Mouse (Mus musculus): ENCODE measurements at regions not wholly inside any gene's neighbourhood (a gene's known extent, or its start where the extent isn't known, plus 50 kb on each side); places are given as distances from the start of the nearest gene placed in this dataset.

GRCm38 (mm10) chr1:167938176-167938575, 249.1 kb downstream of the Lmx1a start:
- WGBS: 74% methylated on average over 2 of the region's 2 CpGs
- Histone ChIP-seq H3K9me3 (ENCODE audit: control insufficient read depth, low read length) (no peaks in the 10 kb centered on the region), H3K27ac (ENCODE audit: low read depth, low read length) (no peak overlapping the region), H3K4me1 (ENCODE audit: control insufficient read depth, insufficient read depth, low read length) (no peaks in the 10 kb centered on the region), H3K4me2 (replicated peaks; ENCODE audit: low read depth, low read length) (no peak overlapping the region), H3K4me3 (ENCODE audit: low read length) (no peak overlapping the region), H3K27me3 (ENCODE audit: control insufficient read depth, insufficient read depth, low read length) (peaks cover 4% of the 10 kb centered on the region; the same call in 1 of the 2 replicates), H3K36me3 (ENCODE audit: control insufficient read depth, insufficient read depth, low read length) (no peaks in the 10 kb centered on the region), H3K9ac (ENCODE audit: low read depth, low read length) (no peak overlapping the region)
- no peak for ATAC-seq (ENCODE audit: low FRiP score, low TSS enrichment)

- Histone ChIP-seq H3K9me3 (ENCODE audit: control insufficient read depth, low read length) (no peaks in the 10 kb centered on the region), H3K27me3 (ENCODE audit: control insufficient read depth, insufficient read depth, low read length) (no peaks in the 10 kb centered on the region), H3K4me3 (ENCODE audit: low read length) (no peak overlapping the region), H3K4me1 (ENCODE audit: control insufficient read depth, insufficient read depth, low read length) (no peaks in the 10 kb centered on the region), H3K9ac (ENCODE audit: low read depth, low read length) (no peak overlapping the region), H3K36me3 (ENCODE audit: control insufficient read depth, insufficient read depth, low read length) (no peaks in the 10 kb centered on the region), H3K27ac (ENCODE audit: low read depth, low read length) (no peak overlapping the region), H3K4me2 (replicated peaks; ENCODE audit: low read depth, low read length) (no peak overlapping the region)
- 46% methylated on average over 8 of the region's 8 CpGs for WGBS
- ATAC-seq (ENCODE audit: low FRiP score, low TSS enrichment): no peak
Observed at GRCm38 (mm10) chr1:167942037-167942470, 253.0 kb downstream of the Lmx1a start.

GRCm38 (mm10) chr1:167943121-167943520, 254.1 kb downstream of the Lmx1a start:
- H3K4me3 ChIP-seq (ENCODE audit: low read length): no peak overlapping the region
- no peak overlapping the region for H3K27ac ChIP-seq (ENCODE audit: low read depth, low read length)
- 81% methylated on average over 8 of the region's 8 CpGs for WGBS
- H3K36me3 ChIP-seq (ENCODE audit: control insufficient read depth, insufficient read depth, low read length): no peaks in the 10 kb centered on the region
- H3K9ac ChIP-seq (ENCODE audit: low read depth, low read length): no peak overlapping the region
- H3K9me3 ChIP-seq (ENCODE audit: control insufficient read depth, low read length): no peaks in the 10 kb centered on the region
- no peaks in the 10 kb centered on the region for H3K27me3 ChIP-seq (ENCODE audit: control insufficient read depth, insufficient read depth, low read length)
- H3K4me2 ChIP-seq (replicated peaks; ENCODE audit: low read depth, low read length): no peak overlapping the region
- no peak for ATAC-seq (ENCODE audit: low FRiP score, low TSS enrichment)
- H3K4me1 ChIP-seq (ENCODE audit: control insufficient read depth, insufficient read depth, low read length): no peaks in the 10 kb centered on the region

- no peak overlapping the region for H3K4me2 ChIP-seq (replicated peaks; ENCODE audit: low read depth, low read length)
- H3K9ac ChIP-seq (ENCODE audit: low read depth, low read length): no peak overlapping the region
- no peaks in the 10 kb centered on the region for H3K36me3 ChIP-seq (ENCODE audit: control insufficient read depth, insufficient read depth, low read length)
- H3K9me3 ChIP-seq (ENCODE audit: control insufficient read depth, low read length): no peaks in the 10 kb centered on the region
- H3K27me3 ChIP-seq (ENCODE audit: control insufficient read depth, insufficient read depth, low read length): no peaks in the 10 kb centered on the region
- H3K27ac ChIP-seq (ENCODE audit: low read depth, low read length): no peak overlapping the region
- H3K4me1 ChIP-seq (ENCODE audit: control insufficient read depth, insufficient read depth, low read length): no peaks in the 10 kb centered on the region
- ATAC-seq (ENCODE audit: low FRiP score, low TSS enrichment): no peak
- WGBS: 71% methylated on average over 9 of the region's 9 CpGs
- H3K4me3 ChIP-seq (ENCODE audit: low read length): no peak overlapping the region
Observed at GRCm38 (mm10) chr1:167945615-167946252, 256.7 kb downstream of the Lmx1a start.

DNA sequence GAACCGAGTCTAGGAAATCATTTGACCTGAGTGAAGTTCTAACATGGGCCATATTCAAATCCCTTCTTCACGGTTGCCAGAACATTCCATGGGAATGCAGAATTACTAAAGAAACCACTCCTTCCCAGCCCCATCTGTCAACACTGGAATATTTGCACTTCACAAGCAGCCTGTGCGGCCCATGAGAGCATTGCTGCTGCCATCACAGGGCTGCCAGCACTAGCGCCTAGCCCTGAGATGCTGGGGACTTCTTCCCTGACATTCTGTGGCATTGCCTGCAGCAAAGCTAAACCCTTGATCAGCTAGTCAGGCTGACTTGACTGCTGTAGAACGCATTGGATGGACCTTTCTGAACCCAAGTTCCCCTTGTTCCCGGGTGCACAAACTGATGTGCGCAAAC, 258.8 kb downstream of the Lmx1a start:
- no peak overlapping the region for H3K27ac ChIP-seq (ENCODE audit: low read depth, low read length)
- 83% methylated on average over 7 of the region's 7 CpGs for WGBS
- H3K27me3 ChIP-seq (ENCODE audit: control insufficient read depth, insufficient read depth, low read length): no peaks in the 10 kb centered on the region

DNA sequence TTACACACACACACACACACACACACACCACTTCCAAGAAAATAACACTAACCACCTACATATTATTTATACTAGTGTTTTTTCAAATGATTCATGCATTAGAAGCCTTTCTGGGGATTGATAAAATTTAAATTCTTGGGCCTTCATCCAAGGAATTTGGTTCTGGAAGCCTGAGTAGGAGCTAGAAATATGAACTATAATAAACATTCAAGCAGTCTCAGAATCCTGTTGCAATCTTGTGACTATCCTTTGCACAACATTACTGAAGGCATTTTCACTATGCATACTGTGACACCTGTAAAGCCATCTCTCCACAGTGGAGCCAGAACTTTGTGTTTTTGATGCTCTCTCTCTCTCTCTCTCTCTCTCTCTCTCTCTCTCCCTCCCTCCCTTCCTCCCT, 262.7 kb downstream of the Lmx1a start:
- H3K27me3 ChIP-seq (ENCODE audit: control insufficient read depth, insufficient read depth, low read length): no peaks in the 10 kb centered on the region
- H3K27ac ChIP-seq (ENCODE audit: low read depth, low read length): no peak overlapping the region
- H3K36me3 ChIP-seq (ENCODE audit: control insufficient read depth, insufficient read depth, low read length): no peaks in the 10 kb centered on the region
- H3K4me2 ChIP-seq (replicated peaks; ENCODE audit: low read depth, low read length): no peak overlapping the region
- no peak for ATAC-seq (ENCODE audit: low FRiP score, low TSS enrichment)
- no peaks in the 10 kb centered on the region for H3K4me1 ChIP-seq (ENCODE audit: control insufficient read depth, insufficient read depth, low read length)
- H3K9ac ChIP-seq (ENCODE audit: low read depth, low read length): no peak overlapping the region
- H3K4me3 ChIP-seq (ENCODE audit: low read length): no peak overlapping the region
- H3K9me3 ChIP-seq (ENCODE audit: control insufficient read depth, low read length): peaks cover 7% of the 10 kb centered on the region

More for the DNA sequence above, 258.8 kb downstream of the Lmx1a start:
- no peak for ATAC-seq (ENCODE audit: low FRiP score, low TSS enrichment)
- Histone ChIP-seq H3K4me1 (ENCODE audit: control insufficient read depth, insufficient read depth, low read length) (no peaks in the 10 kb centered on the region), H3K36me3 (ENCODE audit: control insufficient read depth, insufficient read depth, low read length) (no peaks in the 10 kb centered on the region), H3K4me2 (replicated peaks; ENCODE audit: low read depth, low read length) (no peak overlapping the region), H3K9ac (ENCODE audit: low read depth, low read length) (no peak overlapping the region), H3K9me3 (ENCODE audit: control insufficient read depth, low read length) (peaks cover 7% of the 10 kb centered on the region), H3K4me3 (ENCODE audit: low read length) (no peak overlapping the region)

DNA sequence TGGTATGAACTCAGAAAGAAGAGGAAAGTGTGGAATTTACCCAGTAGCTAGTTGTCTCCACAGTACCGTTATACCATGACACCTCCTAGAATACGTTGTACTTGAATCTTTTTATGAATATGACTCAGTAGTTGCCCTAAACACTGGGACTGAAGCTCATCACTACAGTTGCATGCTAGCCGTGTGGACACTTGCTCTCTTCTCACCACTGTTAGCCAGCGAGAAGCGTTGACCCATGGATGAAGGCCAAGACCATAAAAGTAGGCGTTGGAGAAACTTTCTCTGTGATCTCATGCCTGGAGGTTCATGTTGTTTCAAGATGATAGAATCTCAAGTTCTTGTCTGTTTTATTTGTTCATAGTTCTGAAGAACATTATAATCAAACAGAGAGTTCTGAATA, 269.5 kb downstream of the Lmx1a start:
- Histone ChIP-seq H3K36me3 (ENCODE audit: control insufficient read depth, insufficient read depth, low read length) (no peaks in the 10 kb centered on the region), H3K27ac (ENCODE audit: low read depth, low read length) (no peak overlapping the region), H3K4me3 (ENCODE audit: low read length) (no peak overlapping the region), H3K4me2 (replicated peaks; ENCODE audit: low read depth, low read length) (no peak overlapping the region), H3K4me1 (ENCODE audit: control insufficient read depth, insufficient read depth, low read length) (no peaks in the 10 kb centered on the region), H3K9ac (ENCODE audit: low read depth, low read length) (no peak overlapping the region), H3K27me3 (ENCODE audit: control insufficient read depth, insufficient read depth, low read length) (no peaks in the 10 kb centered on the region), H3K9me3 (ENCODE audit: control insufficient read depth, low read length) (no peaks in the 10 kb centered on the region)
- WGBS: 69% methylated on average over 6 of the region's 6 CpGs
- ATAC-seq (ENCODE audit: low FRiP score, low TSS enrichment): no peak

- no peaks in the 10 kb centered on the region for H3K36me3 ChIP-seq (ENCODE audit: control insufficient read depth, insufficient read depth, low read length)
- H3K27ac ChIP-seq (ENCODE audit: low read depth, low read length): no peak overlapping the region
- H3K9ac ChIP-seq (ENCODE audit: low read depth, low read length): no peak overlapping the region
- no peaks in the 10 kb centered on the region for H3K4me1 ChIP-seq (ENCODE audit: control insufficient read depth, insufficient read depth, low read length)
- H3K4me2 ChIP-seq (replicated peaks; ENCODE audit: low read depth, low read length): no peak overlapping the region
- H3K27me3 ChIP-seq (ENCODE audit: control insufficient read depth, insufficient read depth, low read length): no peaks in the 10 kb centered on the region
- no peaks in the 10 kb centered on the region for H3K9me3 ChIP-seq (ENCODE audit: control insufficient read depth, low read length)
- H3K4me3 ChIP-seq (ENCODE audit: low read length): no peak overlapping the region
- ATAC-seq (ENCODE audit: low FRiP score, low TSS enrichment): no peak
- 72% methylated on average over 3 of the region's 3 CpGs for WGBS
Observed at GRCm38 (mm10) chr1:167969545-167969944, 280.5 kb downstream of the Lmx1a start.

GRCm38 (mm10) chr1:167969985-167970384, 280.9 kb downstream of the Lmx1a start:
- Histone ChIP-seq H3K36me3 (ENCODE audit: control insufficient read depth, insufficient read depth, low read length) (no peaks in the 10 kb centered on the region), H3K9ac (ENCODE audit: low read depth, low read length) (no peak overlapping the region), H3K4me1 (ENCODE audit: control insufficient read depth, insufficient read depth, low read length) (no peaks in the 10 kb centered on the region), H3K27ac (ENCODE audit: low read depth, low read length) (no peak overlapping the region), H3K9me3 (ENCODE audit: control insufficient read depth, low read length) (no peaks in the 10 kb centered on the region), H3K27me3 (ENCODE audit: control insufficient read depth, insufficient read depth, low read length) (no peaks in the 10 kb centered on the region), H3K4me2 (replicated peaks; ENCODE audit: low read depth, low read length) (no peak overlapping the region), H3K4me3 (ENCODE audit: low read length) (no peak overlapping the region)
- ATAC-seq (ENCODE audit: low FRiP score, low TSS enrichment): no peak
- WGBS: 80% methylated on average over 5 of the region's 5 CpGs

Data from kidney, embryonic 14.5 days (tissue).